Mouse (Mus musculus) bone marrow macrophage, adult 2 months (primary cell): ENCODE results near the gene Tom1.

ENCODE experiments used
- CTCF ChIP-seq: IDR thresholded peaks from 2 replicates; pipeline ENCODE4 v1.5.1; 2012; ENCODE audit warnings: low read depth, mild to moderate bottlenecking, low read length, moderate library complexity
- POLR2A ChIP-seq: IDR thresholded peaks from 2 replicates; pipeline ENCODE4 v1.6.1; 2012; ENCODE audit warnings: mild to moderate bottlenecking, low read depth, low read length, borderline replicate concordance

- TF ChIP-seq CTCF (no peak), POLR2A (no peak)
Observed at GRCm38 (mm10) chr8:75064790-75065189, 31.3 kb downstream of the Tom1 start.
